Mouse (Mus musculus) ES-E14 (cell line): Measurements from ENCODE around the gene Kctd6. TPM values are rescaled to one million over a fixed set of nuclear protein-coding genes. Genes with fewer than 3 reads are reported as not detected.

Experiments
- DNase-seq: peaks from one replicate; pipeline ENCODE4 v3.0.0-alpha.2; 2013; ENCODE audit warnings: low read depth, low spot score
- H3K27ac ChIP-seq: 2 replicates; pipeline ENCODE4 v1.5.1; 2012; ENCODE audit warnings: low read depth, mild to moderate bottlenecking, low read length, moderate library complexity, mixed read lengths; ENCODE audit not compliant: poor library complexity, insufficient read depth, severe bottlenecking
- H3K36me3 ChIP-seq: 2 replicates; pipeline ENCODE4 v1.6.1; 2012; ENCODE audit warnings: mild to moderate bottlenecking, low read length, moderate library complexity, mixed read lengths; ENCODE audit not compliant: control insufficient read depth, poor library complexity, insufficient read depth, severe bottlenecking
- H3K4me1 ChIP-seq, 2 experiments: fragments of 150-350 bp in 1 of 2; sonication (generic) in 1 of 2; 2 replicates each; pipeline ENCODE4 v1.6.1; 2012; ENCODE audit warnings: low read length in 2 of 2, mild to moderate bottlenecking in 1 of 2, mixed read lengths in 1 of 2; ENCODE audit not compliant: control insufficient read depth in 2 of 2, insufficient read depth in 2 of 2, poor library complexity in 1 of 2
- H3K4me3 ChIP-seq, 2 experiments: fragments of 150-350 bp in 1 of 2; sonication (generic) in 1 of 2; 2 replicates each; pipeline ENCODE4 v1.5.1; 2012; ENCODE audit warnings: low read length in 2 of 2, low read depth in 1 of 2, mild to moderate bottlenecking in 1 of 2, mixed read lengths in 1 of 2; ENCODE audit not compliant: insufficient read depth in 1 of 2, poor library complexity in 1 of 2, severe bottlenecking in 1 of 2
- H3K9ac ChIP-seq: 2 replicates; pipeline ENCODE4 v1.6.1; 2012; ENCODE audit warnings: low read depth, mild to moderate bottlenecking, low read length, mixed read lengths; ENCODE audit not compliant: poor library complexity, insufficient read depth, severe bottlenecking
- H3K9me3 ChIP-seq: fragments of 150-350 bp; sonication (generic); 2 replicates; pipeline ENCODE4 v1.6.1; 2012; ENCODE audit warnings: low read depth, mild to moderate bottlenecking, low read length; ENCODE audit not compliant: control insufficient read depth, insufficient read depth
- CHD2 ChIP-seq: IDR thresholded peaks from 2 replicates; pipeline ENCODE4 v1.6.1; 2014; ENCODE audit warnings: mild to moderate bottlenecking, low read depth, low read length, inconsistent platforms
- HCFC1 ChIP-seq: IDR thresholded peaks from 2 replicates; pipeline ENCODE4 v1.6.1; 2012; ENCODE audit warnings: low read length, inconsistent platforms, borderline replicate concordance; ENCODE audit not compliant: insufficient read depth
- MAFK ChIP-seq: IDR thresholded peaks from 2 replicates; pipeline ENCODE4 v1.6.1; 2014; ENCODE audit warnings: mild to moderate bottlenecking, low read depth, low read length, inconsistent platforms; ENCODE audit not compliant: insufficient read depth
- ZC3H11A ChIP-seq: IDR thresholded peaks from 2 replicates; pipeline ENCODE4 v1.6.1; 2012; ENCODE audit warnings: low read depth, mild to moderate bottlenecking, inconsistent platforms, low read length, borderline replicate concordance
- ZNF384 ChIP-seq: IDR thresholded peaks from 2 replicates; pipeline ENCODE4 v1.6.1; 2012; ENCODE audit warnings: low read depth, low read length, inconsistent platforms
- in situ Hi-C, 2 experiments: fragments of 600-800 bp; cut with MboI; formaldehyde crosslinking; loops; one replicate each; pipeline ENCODE4 v1.15.1; 2025; ENCODE audit warnings: low sequenced_read_pairs in 2 of 2, inconsistent platforms in 1 of 2; ENCODE audit not compliant: unreplicated experiment in 2 of 2
- total RNA-seq: library from RNA; depleted of rRNA; stranded (reverse); fragments of 300-350 nt; gene quantifications from 2 replicates; pipeline ENCODE4 v1.2.3, GENCODE M21; 2012

Gene Kctd6
- total RNA-seq, 1 experiment: 11.9 TPM

DNA sequence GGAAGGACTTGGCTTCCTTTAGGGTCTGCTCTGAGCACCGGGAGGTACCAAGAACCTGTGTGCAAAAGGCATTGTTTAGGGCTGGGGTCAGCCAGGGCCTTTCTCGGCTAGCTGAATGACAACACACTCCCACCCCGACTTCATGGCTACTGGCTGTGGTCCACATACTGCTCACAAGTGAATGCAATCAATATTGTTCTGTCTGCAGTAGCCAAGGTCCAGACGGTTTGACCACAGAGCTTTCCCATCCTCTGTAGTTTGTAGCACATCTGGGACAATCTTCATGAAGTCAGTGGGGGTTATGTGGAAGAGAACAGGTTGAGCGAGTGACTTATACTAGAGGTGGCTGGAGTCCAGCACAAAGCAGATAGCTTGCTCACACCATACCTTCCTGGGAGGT, 42.9 kb downstream of the Kctd6 start:
- H3K9ac ChIP-seq: no peak overlapping the region
- in situ Hi-C loops: no loop called here
- H3K4me1 ChIP-seq: no peaks in the 10 kb centered on the region
- H3K36me3 ChIP-seq: no peaks in the 10 kb centered on the region
- no peak for DNase-seq
- H3K9me3 ChIP-seq: no peaks in the 10 kb centered on the region
- no peak overlapping the region for H3K27ac ChIP-seq
- TF ChIP-seq ZNF384: no peak
- no peak for TF ChIP-seq CHD2
- no peak for TF ChIP-seq ZC3H11A
- TF ChIP-seq MAFK: no peak
- TF ChIP-seq HCFC1: no peak
- no peak overlapping the region for H3K4me3 ChIP-seq

GRCm38 (mm10) chr14:8257521-8258334, 43.8 kb downstream of the Kctd6 start:
- no peak overlapping the region for H3K4me3 ChIP-seq
- no peaks in the 10 kb centered on the region for H3K36me3 ChIP-seq
- no peaks in the 10 kb centered on the region for H3K9me3 ChIP-seq
- DNase-seq: no peak
- no peaks in the 10 kb centered on the region for H3K4me1 ChIP-seq
- no peak overlapping the region for H3K27ac ChIP-seq
- TF ChIP-seq CHD2: no peak
- no peak for TF ChIP-seq HCFC1
- TF ChIP-seq ZNF384: no peak
- TF ChIP-seq MAFK: no peak
- TF ChIP-seq ZC3H11A: no peak
- H3K9ac ChIP-seq: no peak overlapping the region
- in situ Hi-C loops: no loop called here

DNA sequence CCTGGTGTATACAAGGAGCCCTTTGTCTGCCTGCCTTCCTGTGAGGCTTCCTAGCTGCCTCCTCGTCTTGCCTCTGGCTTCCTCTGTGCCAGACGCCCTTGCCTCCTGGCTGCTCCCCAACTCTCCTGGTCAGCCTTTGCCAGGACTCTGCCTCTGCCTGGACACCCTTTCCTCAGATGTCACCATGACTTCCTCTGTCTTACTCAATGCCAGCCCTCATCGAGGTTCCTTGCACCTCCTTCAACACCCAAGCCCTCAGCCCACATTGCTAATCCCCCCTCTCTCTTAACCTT, 44.3 kb downstream of the Kctd6 start:
- DNase-seq: no peak
- no peak overlapping the region for H3K27ac ChIP-seq
- TF ChIP-seq CHD2: no peak
- TF ChIP-seq ZNF384: no peak
- no peak for TF ChIP-seq HCFC1
- TF ChIP-seq MAFK: no peak
- no peak for TF ChIP-seq ZC3H11A

DNA sequence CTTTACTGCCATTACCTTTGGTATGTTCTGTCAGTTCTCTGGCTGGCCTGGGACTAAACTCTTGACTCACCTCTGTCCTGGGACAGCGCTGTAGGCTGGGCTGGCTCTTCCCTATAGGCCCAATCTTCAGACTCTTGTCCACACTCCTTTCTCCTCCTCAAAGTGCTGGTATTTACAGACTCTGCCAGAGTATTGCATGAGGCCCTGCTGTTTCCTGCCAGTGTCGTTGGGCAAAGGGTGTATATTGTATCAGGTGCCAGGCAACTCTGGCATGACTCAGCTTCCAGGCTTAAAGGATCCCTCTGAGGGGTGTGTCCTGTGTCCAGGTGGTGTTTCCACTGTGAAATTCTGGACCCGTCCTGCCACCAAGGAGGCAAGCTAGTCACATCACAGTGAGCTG, 44.8 kb downstream of the Kctd6 start:
- in situ Hi-C loops: no loop called here

More for the DNA sequence above, 44.3 kb downstream of the Kctd6 start:
- Histone ChIP-seq H3K36me3 (no peaks in the 10 kb centered on the region), H3K9ac (no peak overlapping the region), H3K9me3 (no peaks in the 10 kb centered on the region), H3K4me3 (no peak overlapping the region), H3K4me1 (no peaks in the 10 kb centered on the region)
- in situ Hi-C loops: no loop called here

DNA sequence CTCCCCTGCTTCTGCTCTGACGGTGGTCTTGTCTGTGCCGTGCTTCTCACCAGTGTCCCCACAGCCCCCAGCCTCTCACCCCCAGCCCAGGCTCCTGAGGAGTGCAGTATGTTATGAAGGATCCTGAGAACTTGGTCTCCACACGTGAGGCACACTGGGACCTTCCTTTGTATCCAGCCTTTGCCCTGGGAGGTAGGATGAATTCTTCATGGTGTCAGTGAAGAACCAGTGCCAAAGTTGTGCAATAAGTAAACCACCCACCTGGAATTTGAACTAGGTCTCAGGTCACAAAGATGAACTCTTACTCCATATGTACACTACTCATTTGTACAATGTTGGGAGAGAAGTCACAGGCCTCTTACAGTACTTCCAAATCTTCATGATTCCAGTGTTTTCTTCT, 45.2 kb downstream of the Kctd6 start, which contains the start of gene Acox2:
Gene Acox2 (minus strand): TSS at position 188 of the 400 bp plus-strand sequence.
- in situ Hi-C loops: no loop called here
- DNase-seq: no peak
- no peak within 1 kb of the TSS for H3K9ac ChIP-seq
- H3K4me1 ChIP-seq: no peaks in the 10 kb centered on the region
- H3K9me3 ChIP-seq: no peaks in the 10 kb centered on the region
- H3K4me3 ChIP-seq: no peak within 1 kb of the TSS
- H3K27ac ChIP-seq: no peak within 1 kb of the TSS
- TF ChIP-seq ZNF384 (no peak), HCFC1 (no peak), ZC3H11A (no peak), MAFK (no peak), CHD2 (no peak)
- no peaks in the 10 kb centered on the region for H3K36me3 ChIP-seq

More for the DNA sequence above, 44.8 kb downstream of the Kctd6 start:
- no peaks in the 10 kb centered on the region for H3K4me1 ChIP-seq
- H3K27ac ChIP-seq: no peak overlapping the region
- no peaks in the 10 kb centered on the region for H3K36me3 ChIP-seq
- no peak for TF ChIP-seq CHD2
- TF ChIP-seq MAFK: no peak
- no peak for TF ChIP-seq HCFC1
- no peak for TF ChIP-seq ZC3H11A
- no peak overlapping the region for H3K4me3 ChIP-seq
- no peaks in the 10 kb centered on the region for H3K9me3 ChIP-seq
- no peak overlapping the region for H3K9ac ChIP-seq
- DNase-seq: no peak
